Mouse (Mus musculus) layer of hippocampus, postnatal 10 days (tissue): ENCODE results near the gene Elob. TPM values are rescaled to one million over a fixed set of nuclear protein-coding genes. Genes with fewer than 3 reads are reported as not detected.

Source experiments
- DNase-seq, 2 experiments: peaks; one replicate each; pipeline ENCODE4 v3.0.0; 2021; ENCODE audit warnings: low spot score in 2 of 2
- microRNA-seq, 2 experiments: library from miRNA; unstranded; fragments of <30 nt; microRNA quantifications; one replicate each; pipeline ENCODE4 v1.2.0; 2021
- total RNA-seq, 2 experiments: library from RNA; stranded (reverse); gene quantifications; 2 replicates each; pipeline ENCODE4 v1.2.3; 2021

Gene Elob
- total RNA-seq, 2 experiments from 2014 or later, result 402 to 410 TPM

DNA sequence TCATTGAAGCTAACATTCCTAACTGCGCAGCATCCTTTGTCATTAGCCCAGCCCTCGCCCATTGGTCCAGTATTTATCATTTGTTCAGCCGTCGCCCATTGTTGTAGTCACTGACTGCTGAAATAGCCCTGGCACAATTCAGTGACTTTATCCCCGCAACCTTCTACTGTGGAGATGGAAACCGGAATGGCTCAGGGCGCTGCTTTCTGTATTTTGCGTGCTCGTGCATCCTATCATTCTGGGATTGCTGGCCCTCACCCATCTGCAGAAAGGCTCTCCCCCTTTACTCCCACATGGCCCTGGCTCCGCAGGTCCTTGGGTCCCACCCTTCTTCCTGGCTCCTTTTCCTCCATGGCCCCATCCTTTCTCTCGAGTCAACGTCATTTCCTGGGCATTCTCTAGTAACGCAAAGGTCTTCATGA, 42.4 kb downstream of the Elob start:
- peak; percentile 30 to 47 for DNase-seq

DNA sequence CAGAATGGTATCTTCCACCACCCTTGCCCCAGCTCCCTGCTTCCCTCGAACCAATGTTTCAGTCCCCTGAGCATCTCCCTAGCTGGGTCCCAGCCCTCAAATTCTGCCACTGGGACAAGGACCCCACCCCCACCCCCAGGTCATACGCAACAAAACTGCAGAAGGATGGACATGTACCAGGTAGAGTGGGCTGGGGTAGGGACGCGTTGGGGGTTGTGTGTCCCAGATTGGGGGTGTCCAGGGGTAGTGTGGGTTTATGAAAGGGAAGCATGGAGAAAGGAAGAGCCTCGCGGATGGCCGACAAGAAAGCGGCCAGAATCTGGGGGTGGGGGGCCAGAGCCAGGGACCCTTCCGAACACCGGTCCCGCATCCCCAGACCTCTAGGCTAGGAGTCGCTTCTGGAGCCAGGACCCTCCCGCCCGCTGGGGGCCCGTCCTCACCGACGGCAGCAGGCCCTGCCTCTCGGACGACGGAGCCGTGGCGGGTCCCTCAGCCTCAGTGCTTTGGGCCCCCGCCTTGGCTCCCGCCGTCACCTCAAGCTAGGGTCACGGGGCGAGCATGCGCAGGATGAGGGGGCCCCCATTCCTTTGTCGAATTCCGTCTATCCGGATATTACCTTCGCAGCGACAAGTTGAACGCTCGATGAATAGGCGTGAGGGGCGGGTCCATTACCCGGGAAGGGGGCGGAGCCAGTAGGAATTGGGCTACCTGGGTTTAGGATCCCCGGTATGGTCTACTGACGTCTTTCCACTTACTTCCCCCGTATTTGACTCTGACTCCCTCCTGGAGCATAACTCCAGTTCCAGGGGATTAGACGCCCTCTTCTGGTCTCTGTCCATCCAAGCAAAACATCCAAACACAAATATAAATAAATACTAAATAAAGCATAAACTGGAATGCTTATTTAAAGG, 43.1 kb downstream of the Elob start, which contains the start of gene Flywch2:
Gene Flywch2, minus strand, starts transcription at position 521 of the 911 bp plus-strand sequence.
- peak; percentile 82 to 89 for DNase-seq

DNA sequence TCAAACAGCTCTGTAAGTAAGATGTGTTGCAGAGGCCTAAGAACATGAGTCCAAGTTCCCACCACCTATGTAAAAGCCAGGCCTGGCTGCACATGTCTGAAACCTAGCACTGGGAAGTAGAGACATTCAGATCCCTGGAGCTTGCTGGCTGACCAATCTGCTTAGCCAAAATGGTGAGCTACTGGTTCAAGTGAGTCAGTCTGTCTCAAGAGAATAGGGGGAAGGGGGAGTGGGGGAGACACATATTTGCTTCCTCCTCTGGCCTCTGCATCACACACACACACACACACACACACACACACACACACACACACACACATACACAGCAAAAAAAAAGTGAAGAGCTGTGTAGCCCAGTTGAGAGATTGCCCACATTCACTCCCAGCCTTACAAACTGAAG, 45.6 kb downstream of the Elob start:
- DNase-seq, result no peak

DNA sequence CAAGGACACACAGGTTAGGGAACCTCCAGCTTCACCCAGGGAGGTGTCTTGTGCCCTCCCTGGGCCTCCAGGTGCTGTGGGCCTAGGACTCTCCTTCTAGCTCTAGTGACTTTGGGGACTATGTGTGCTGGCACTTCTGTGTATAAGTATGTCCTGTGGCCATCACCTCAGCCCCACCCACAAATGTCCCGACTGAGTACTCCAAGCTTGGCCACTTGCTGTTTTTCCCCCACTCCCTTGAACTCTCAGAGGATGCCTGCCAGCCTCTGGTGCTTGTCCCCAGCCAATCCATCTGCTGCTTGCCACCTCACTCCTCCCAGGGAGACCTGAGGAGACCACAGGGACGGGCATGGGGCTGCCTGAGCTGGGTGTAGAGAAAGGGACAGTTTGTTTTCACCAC, 50.5 kb downstream of the Elob start:
- DNase-seq, result no peak

DNA sequence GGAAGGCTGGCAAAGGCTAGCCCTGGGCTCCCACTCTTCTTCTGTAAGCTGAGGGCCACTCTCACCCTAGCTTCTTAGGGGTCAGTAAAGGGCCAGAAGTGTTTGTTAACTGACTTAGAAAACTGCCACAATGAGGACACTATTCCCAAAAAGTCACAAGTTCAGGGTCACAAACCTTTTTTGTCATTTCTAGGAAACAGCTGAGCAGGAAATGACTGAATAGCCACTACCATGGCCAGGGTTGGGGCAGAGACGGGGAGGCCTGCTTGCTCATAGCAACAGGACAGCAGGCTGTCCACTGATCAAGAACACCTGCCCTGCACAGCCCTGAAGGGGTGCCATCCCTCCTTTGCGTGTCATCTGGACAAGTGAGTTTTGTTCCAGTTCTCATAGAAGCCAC, 51.8 kb downstream of the Elob start:
- no peak for DNase-seq

DNA sequence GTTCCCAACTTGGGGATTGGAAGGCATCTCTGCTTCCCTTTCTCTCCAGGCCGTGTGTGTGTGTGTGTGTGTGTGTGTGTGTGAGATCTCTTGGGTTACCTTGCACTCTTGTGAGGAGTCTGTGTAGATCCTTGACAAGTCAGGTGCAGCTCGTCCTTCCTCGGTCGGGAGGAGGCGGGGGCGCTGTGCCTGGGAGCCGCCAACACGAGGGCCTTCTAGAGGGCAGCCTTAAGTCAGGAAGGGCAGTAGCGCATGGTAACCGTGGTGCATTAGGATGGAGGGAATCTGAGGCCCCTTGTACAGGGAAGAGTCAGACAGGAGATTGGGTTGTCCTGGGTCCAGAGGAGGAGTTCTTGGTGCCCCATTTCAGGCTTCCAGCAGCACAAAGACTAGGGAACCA, 52.7 kb downstream of the Elob start:
- DNase-seq, result no peak

Small RNA genes within 50 kb of the gene (microRNA-seq; reads per million reads assigned to microRNA genes)
- 3.3 to 5.9 reads per million in 2 experiments for gene Mir5125

Other genes starting within 250 kb of the Elob start
- gene Zfp13, start 229.6 kb downstream of the Elob start, total RNA-seq, result 10 to 100 TPM; 25.7 to 30.0 TPM
- gene Zscan10, start 228.3 kb downstream of the Elob start, total RNA-seq, result not detected
- gene Mmp25, start 183.9 kb downstream of the Elob start, total RNA-seq, result 1 to 10 TPM; 1.2 to 1.6 TPM
- gene Bicdl2, start 168.6 kb downstream of the Elob start, total RNA-seq, result not detected
- 100 to 1,000 TPM; 137 to 148 TPM for gene Hcfc1r1, start 155.5 kb downstream of the Elob start, total RNA-seq
- 10 to 100 TPM; 11.4 to 12.9 TPM for gene Thoc6, start 155.3 kb downstream of the Elob start, total RNA-seq
- 1 to 10 TPM; 6.8 to 7.2 TPM for gene Tnfrsf12a, start 151.7 kb downstream of the Elob start, total RNA-seq
- under 1 TPM; 0.22 to 0.25 TPM for gene Cldn6, start 149.9 kb downstream of the Elob start, total RNA-seq
- gene Cldn9, start 145.1 kb downstream of the Elob start, total RNA-seq, result under 1 TPM in 1 of 2 experiments, not detected in 1; 0.57 TPM
- gene 1520401A03Rik, start 106.4 kb downstream of the Elob start, total RNA-seq, result under 1 TPM; 0.13 to 0.62 TPM
- gene Pkmyt1, start 102.8 kb downstream of the Elob start, total RNA-seq, result 1 to 10 TPM; 6.7 to 8.3 TPM
- 10 to 100 TPM; 51.8 to 53.1 TPM for gene Paqr4, start 88.3 kb downstream of the Elob start, total RNA-seq
- under 1 TPM; 0.20 to 0.27 TPM for gene Kremen2, start 83.3 kb downstream of the Elob start, total RNA-seq
- 100 to 1,000 TPM; 121 to 123 TPM for gene Flywch1, start 57.5 kb downstream of the Elob start, total RNA-seq
- 10 to 100 TPM; 26.7 to 27.3 TPM for gene Flywch2, start 43.1 kb downstream of the Elob start, total RNA-seq
- 100 to 1,000 TPM; 516 to 611 TPM for gene Srrm2, start 38.6 kb downstream of the Elob start, total RNA-seq
- gene Prss33, start 6.9 kb upstream of the Elob start, total RNA-seq, result not detected
- gene Prss32, start 14.7 kb upstream of the Elob start, total RNA-seq, result under 1 TPM; 0.21 to 0.45 TPM
- 1 to 10 TPM; 2.2 to 3.1 TPM for gene Prss41, start 15.0 kb upstream of the Elob start, total RNA-seq
- not detected for gene Prss21, start 38.9 kb upstream of the Elob start, total RNA-seq
- gene Dcpp1, start 51.7 kb upstream of the Elob start, total RNA-seq, result not detected
- gene Dcpp2, start 51.7 kb upstream of the Elob start, total RNA-seq, result not detected
- not detected for gene Dcpp3, start 88.3 kb upstream of the Elob start, total RNA-seq
- not detected for gene Sbp, start 112.5 kb upstream of the Elob start, total RNA-seq
- not detected for gene Sbpl, start 126.1 kb upstream of the Elob start, total RNA-seq
- under 1 TPM in 1 of 2 experiments, not detected in 1; 0.45 TPM for gene Prss30, start 151.4 kb upstream of the Elob start, total RNA-seq
- gene Prss22, start 169.0 kb upstream of the Elob start, total RNA-seq, result not detected
- gene Prss27, start 209.0 kb upstream of the Elob start, total RNA-seq, result not detected
- gene Kctd5, start 244.3 kb upstream of the Elob start, total RNA-seq, result 10 to 100 TPM; 71.8 to 72.0 TPM